Mouse (Mus musculus): ENCODE results near the gene Gnb1l.

DNA sequence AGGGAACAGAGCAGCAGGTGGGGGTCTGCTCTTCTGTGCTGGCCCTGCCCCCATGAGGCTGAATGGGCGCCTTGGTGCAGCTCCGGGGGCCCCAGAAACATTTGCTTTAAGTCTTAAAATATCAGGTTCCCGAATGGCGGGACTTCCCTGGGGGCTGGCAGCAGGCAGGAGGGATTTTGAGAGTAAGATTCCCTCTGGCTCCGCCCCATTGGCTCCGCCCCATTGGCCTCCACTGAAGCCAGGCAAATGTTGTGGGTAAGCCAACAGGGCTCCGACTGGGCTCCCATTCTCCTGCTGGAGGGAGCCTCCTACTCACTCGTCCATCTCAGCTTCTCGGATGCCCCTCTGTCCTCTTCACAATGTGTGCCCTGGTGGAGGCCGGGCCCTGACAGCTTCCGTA lies 109.7 kb downstream of the Gnb1l start:
- TF ChIP-seq POLR2A (IDR thresholded peaks at IDR 0.05; ENCODE audit: insufficient read length, low read depth) (no peak), MYOG (IDR thresholded peaks at IDR 0.05; ENCODE audit: control insufficient read depth in 1 of 3, insufficient read depth in 1 of 3, insufficient read length in 2 of 3, low read depth in 2 of 3) (no peak), USF1 (IDR thresholded peaks at IDR 0.05; ENCODE audit: low read depth) (no peak), CEBPB (IDR thresholded peaks at IDR 0.05; ENCODE audit: insufficient read depth, poor library complexity, severe bottlenecking) (no peak), REST (IDR thresholded peaks at IDR 0.05; ENCODE audit: insufficient read depth, insufficient read length) (no peak), MAX (IDR thresholded peaks at IDR 0.05; ENCODE audit: low read depth) (no peak)
